Mouse (Mus musculus) heart, adult 2 months (tissue): Measurements from ENCODE around the gene Ssh3. TPM values are rescaled to one million over a fixed set of nuclear protein-coding genes. Genes with fewer than 3 reads are reported as not detected.
A peak's percentile ranks its signal among the peaks of the same experiment; 100 is the strongest.

Experiments used
- DNase-seq, 2 experiments: peaks; one replicate each; pipeline ENCODE4 v3.0.0; 2021
- H3K27ac ChIP-seq: fragments of 200-600 bp; 2 replicates; pipeline ENCODE4 v1.8.1; 2022
- H3K27me3 ChIP-seq: fragments of 200-500 bp; 2 replicates; pipeline ENCODE4 v1.6.1; 2012; ENCODE audit warnings: mild to moderate bottlenecking, low read length, inconsistent platforms, mixed read lengths; ENCODE audit not compliant: control insufficient read depth, insufficient read depth
- H3K36me3 ChIP-seq: fragments of 200-500 bp; 2 replicates; pipeline ENCODE4 v1.6.1; 2012; ENCODE audit warnings: low read length, inconsistent platforms; ENCODE audit not compliant: control insufficient read depth, insufficient read depth
- H3K4me1 ChIP-seq: fragments of 200-500 bp; 2 replicates; pipeline ENCODE4 v1.6.1; 2011; ENCODE audit warnings: low read length; ENCODE audit not compliant: control insufficient read depth, insufficient read depth
- H3K4me3 ChIP-seq: fragments of 200-600 bp; 2 replicates; pipeline ENCODE4 v1.8.1; 2022
- H3K79me2 ChIP-seq: fragments of 200-500 bp; replicated peaks from 2 replicates; pipeline ENCODE4 v1.6.1; 2012; ENCODE audit warnings: mild to moderate bottlenecking, inconsistent platforms, low read length, moderate library complexity, mixed read lengths; ENCODE audit not compliant: control insufficient read depth, insufficient read depth
- H3K9ac ChIP-seq: fragments of 200-500 bp; 2 replicates; pipeline ENCODE4 v1.6.1; 2012; ENCODE audit warnings: low read depth, mild to moderate bottlenecking, control low read depth, inconsistent platforms, low read length, mixed read lengths
- CTCF ChIP-seq: fragments of 200-600 bp; IDR thresholded peaks from 2 replicates; pipeline ENCODE4 v1.8.1; 2022; ENCODE audit warnings: antibody characterized with exemption, mild to moderate bottlenecking, moderate library complexity
- EP300 ChIP-seq: fragments of 200-500 bp; IDR thresholded peaks from 2 replicates; pipeline ENCODE4 v1.6.1; 2011; ENCODE audit warnings: low read depth, low read length, control low read depth; ENCODE audit not compliant: insufficient read depth
- POLR2A ChIP-seq: fragments of 200-500 bp; IDR thresholded peaks from 2 replicates; pipeline ENCODE4 v1.6.1; 2011; ENCODE audit warnings: mild to moderate bottlenecking, low read depth, low read length, control low read depth; ENCODE audit not compliant: insufficient read depth
- WGBS: fragments of 180-500 bp; shearing (Covaris S2); methylation state at CpG from one replicate; pipeline ENCODE4 v1.1.7; 2018; 5-methylcytosine and 5-hydroxymethylcytosine counted together
- intact Hi-C: fragments of 180-260 bp; cut with DNase I; formaldehyde crosslinking; loops from one replicate; pipeline ENCODE4 v1.15.1; 2025
- long read RNA-seq: library from polyadenylated mRNA; stranded (forward); transcript quantifications from one replicate; pipeline ENCODE4 v2.0.0, GENCODE M21; 2021
- polyA plus RNA-seq: library from polyadenylated mRNA; depleted of rRNA; stranded (reverse); fragments of >200 nt; gene quantifications from 2 replicates; pipeline ENCODE4 v1.2.3, GENCODE M21; 2012; rRNA removed
- total RNA-seq, 2 experiments: library from RNA; stranded (reverse); gene quantifications; 2 replicates each; pipeline ENCODE4 v1.2.3; 2021

Ssh3 gene
- total RNA-seq (1 to 10 TPM; 6.7 to 7.3 TPM), polyA plus RNA-seq (13.7 and 15.9 TPM in 2 replicates)
- long read RNA-seq, partial matches to known transcripts = 1 of 1 reads
- long read RNA-seq, other reads (novel, unspliced or antisense) = 0 of 1 reads

DNA sequence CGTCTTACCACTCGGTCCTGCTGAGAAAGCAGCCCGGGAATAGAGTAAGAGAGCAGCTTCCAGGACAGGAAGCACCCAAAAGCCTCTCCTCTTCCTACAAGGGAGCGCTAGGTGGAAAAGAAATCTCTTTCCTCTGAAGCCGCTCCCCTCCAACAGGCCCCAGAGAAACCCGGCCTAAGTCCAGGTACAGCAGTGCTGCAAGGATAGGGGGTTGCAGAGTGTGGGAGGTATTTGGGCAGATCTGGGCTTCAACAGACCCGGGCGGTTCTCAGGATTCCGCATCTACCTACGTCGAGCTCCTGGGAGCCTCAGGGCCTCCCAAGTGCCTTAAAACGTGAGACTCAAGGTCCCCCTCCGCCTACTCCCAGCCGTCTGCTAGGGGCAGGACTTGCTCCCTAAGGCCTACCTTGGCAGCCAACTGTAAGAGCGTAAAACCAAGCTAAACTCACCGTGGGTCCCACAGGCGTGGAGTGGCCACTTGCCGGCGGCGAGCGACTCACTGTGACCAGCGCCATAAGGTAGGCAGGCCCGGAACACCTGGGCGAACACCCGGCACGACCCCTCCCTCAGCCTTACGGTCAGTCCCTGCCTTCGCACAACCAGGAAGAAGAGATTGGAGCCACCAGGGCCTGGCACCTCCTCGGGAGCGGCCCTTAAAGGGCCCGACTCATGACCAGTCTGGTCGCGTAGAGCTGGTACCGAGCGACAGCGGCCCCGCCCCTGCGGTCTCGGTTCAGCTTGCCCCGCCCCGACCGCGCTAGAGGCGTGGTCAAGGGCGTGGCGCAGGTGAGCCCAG lies at the start of gene Ssh3:
Ssh3 (minus strand) TSS at position 615 of the 796 bp plus-strand sequence.
- DNase-seq = peak; percentile 80 to 83
- intact Hi-C loops = no loop called here
- H3K27ac ChIP-seq = peak within 1 kb of the TSS; percentile 53
- WGBS = 10% methylated on average over 46 of the region's 46 CpGs
- H3K27me3 ChIP-seq = no peaks in the 10 kb centered on the region
- TF ChIP-seq POLR2A (0 out of 2 replicates have a peak, but pooled peaks have one; percentile 14), EP300 (no peak)
- no peaks in the 10 kb centered on the region; the same call in 1 of the 2 replicates for H3K4me1 ChIP-seq
- no peaks in the 10 kb centered on the region for H3K79me2 ChIP-seq
- H3K4me3 ChIP-seq = peak within 1 kb of the TSS; percentile 61
- no peaks in the 10 kb centered on the region for H3K36me3 ChIP-seq
- peak within 1 kb of the TSS; percentile 80 for H3K9ac ChIP-seq

DNA sequence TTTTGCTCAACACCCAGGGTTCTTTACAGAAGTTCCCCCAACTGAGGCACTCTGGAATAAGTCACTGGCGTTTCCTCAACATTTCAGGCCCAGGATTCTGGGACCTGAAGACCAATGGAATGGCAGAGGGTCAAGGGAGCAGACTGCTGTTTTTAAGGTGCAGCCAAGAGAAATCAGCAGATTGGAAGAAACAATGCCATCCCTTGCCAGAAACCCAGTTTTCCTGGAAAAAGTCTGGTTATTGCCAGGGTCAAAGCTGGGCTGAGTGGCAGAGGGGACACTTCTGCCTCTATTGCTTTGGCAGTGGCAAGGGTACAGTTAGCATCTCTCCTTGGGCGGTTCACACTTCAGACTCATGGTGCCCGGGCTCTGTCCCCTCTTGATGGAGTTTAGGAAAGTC lies 48.2 kb upstream of the Ssh3 start:
- H3K36me3 ChIP-seq = no peaks in the 10 kb centered on the region
- DNase-seq = no peak
- TF ChIP-seq CTCF (no peak), POLR2A (no peak)
- intact Hi-C loops = no loop called here
- no peaks in the 10 kb centered on the region for H3K27me3 ChIP-seq
- H3K4me3 ChIP-seq = no peak overlapping the region
- H3K27ac ChIP-seq = no peak overlapping the region
- H3K9ac ChIP-seq = no peak overlapping the region
- no peaks in the 10 kb centered on the region for H3K79me2 ChIP-seq
- peaks cover 2% of the 10 kb centered on the region; the same call in 1 of the 2 replicates for H3K4me1 ChIP-seq
- WGBS = 77% methylated on average over 3 of the region's 3 CpGs

- 40% methylated on average over 6 of the region's 6 CpGs for WGBS
- Histone ChIP-seq H3K36me3 (no peaks in the 10 kb centered on the region), H3K27ac (peak overlapping the region; percentile 40; the same call in 1 of the 2 replicates), H3K9ac (no peak overlapping the region), H3K4me1 (peaks cover 2% of the 10 kb centered on the region; the same call in 1 of the 2 replicates), H3K4me3 (no peak overlapping the region), H3K79me2 (no peaks in the 10 kb centered on the region), H3K27me3 (no peaks in the 10 kb centered on the region)
- intact Hi-C loops = no loop called here
- DNase-seq = peak in 1 of 2 experiments; percentile 63
- TF ChIP-seq CTCF (no peak), EP300 (no peak), POLR2A (no peak)
Observed at GRCm38 (mm10) chr19:4315223-4315944, 46.4 kb upstream of the Ssh3 start.

DNA sequence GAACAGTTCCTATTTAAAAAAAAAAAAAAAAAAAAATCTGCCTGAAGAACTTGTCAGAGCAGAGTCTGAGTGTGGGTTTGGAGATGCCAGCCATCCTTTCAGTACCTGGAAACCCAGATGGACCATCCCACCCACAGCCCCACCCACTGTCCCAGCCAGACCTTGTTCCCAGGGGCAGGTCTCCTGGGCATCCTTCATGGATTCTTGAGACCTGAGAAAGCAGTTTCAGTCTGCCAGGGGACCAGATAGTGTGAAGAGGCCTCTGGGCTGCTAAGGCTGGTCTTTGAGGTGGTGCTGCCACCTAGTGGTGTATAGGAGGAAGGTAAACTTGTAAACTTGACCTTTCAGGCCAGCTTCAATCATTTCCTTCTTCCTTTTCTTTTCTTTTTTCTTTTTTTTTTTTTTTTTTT lies 40.8 kb upstream of the Ssh3 start:
- Histone ChIP-seq H3K4me3 (no peak overlapping the region), H3K4me1 (peaks cover 6% of the 10 kb centered on the region; the same call in 1 of the 2 replicates), H3K36me3 (no peaks in the 10 kb centered on the region), H3K9ac (no peak overlapping the region), H3K27ac (no peak overlapping the region), H3K27me3 (no peaks in the 10 kb centered on the region), H3K79me2 (peaks cover 2% of the 10 kb centered on the region)
- TF ChIP-seq EP300 = peak; percentile 66; the same call in 1 of the 2 replicates
- peak; percentile 80 for TF ChIP-seq CTCF
- TF ChIP-seq POLR2A = no peak
- peak; percentile 56 to 63 for DNase-seq
- intact Hi-C loops = loop anchor here (1.0 to 5.0 kb wide), 2 partner anchors 52 to 292 kb away; no protein-coding TSS in a partner anchor

DNA sequence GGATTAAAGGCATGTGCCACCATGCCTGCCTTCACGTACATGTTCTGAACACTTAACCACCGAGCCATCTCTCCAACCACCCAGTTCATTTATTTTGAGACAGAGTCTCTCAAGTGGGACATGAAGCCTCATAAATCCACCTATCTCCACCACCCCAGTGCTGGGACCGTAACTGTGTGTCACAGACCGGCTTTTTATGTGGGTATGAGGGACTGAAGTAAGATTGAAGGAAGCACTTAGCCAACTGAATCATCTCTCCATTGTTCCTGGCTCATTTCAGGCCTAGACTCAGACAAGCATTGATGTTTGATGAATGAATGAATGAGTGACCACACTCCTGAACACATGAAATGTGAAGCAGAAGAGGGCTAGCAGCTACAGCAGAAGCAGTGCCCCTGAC lies 40.3 kb upstream of the Ssh3 start:
- peaks cover 10% of the 10 kb centered on the region for H3K4me1 ChIP-seq
- no peak overlapping the region for H3K9ac ChIP-seq
- DNase-seq = no peak
- WGBS = 93% methylated on average over 4 of the region's 4 CpGs
- H3K79me2 ChIP-seq = peaks cover 3% of the 10 kb centered on the region
- no peak overlapping the region for H3K4me3 ChIP-seq
- no peaks in the 10 kb centered on the region for H3K27me3 ChIP-seq
- H3K36me3 ChIP-seq = no peaks in the 10 kb centered on the region
- TF ChIP-seq POLR2A (no peak), CTCF (no peak), EP300 (no peak)
- H3K27ac ChIP-seq = no peak overlapping the region
- intact Hi-C loops = loop anchor here (5.0 kb wide), 1 partner anchor 292 kb away; no protein-coding TSS in a partner anchor
